Mouse (Mus musculus): Measurements from ENCODE around the gene Catsperd. TPM values are rescaled to one million over a fixed set of nuclear protein-coding genes. Genes with fewer than 3 reads are reported as not detected.

Gene Catsperd
- polyA plus RNA-seq, 1 experiment, result 2.7 TPM

- Histone ChIP-seq H3K27ac (ENCODE audit: insufficient read depth, low read length) (no peak overlapping the region), H3K4me1 (ENCODE audit: control insufficient read depth, insufficient read depth, low read length) (peaks cover 6% of the 10 kb centered on the region), H3K4me3 (ENCODE audit: insufficient read depth, low read length) (no peak overlapping the region)
- TF ChIP-seq POLR2A (IDR thresholded peaks at IDR 0.05; ENCODE audit: extremely low read depth, insufficient read depth, low read length) (no peak), CTCF (IDR thresholded peaks at IDR 0.05; ENCODE audit: extremely low read depth, insufficient read depth, low read length) (no peak)
These were observed 34.2 kb upstream of the Catsperd start for GRCm38 (mm10) chr17:56593527-56594271.

- TF ChIP-seq CTCF (IDR thresholded peaks at IDR 0.05; ENCODE audit: extremely low read depth, insufficient read depth, low read length) (no peak), POLR2A (IDR thresholded peaks at IDR 0.05; ENCODE audit: extremely low read depth, insufficient read depth, low read length) (no peak)
- no peak overlapping the region for H3K4me3 ChIP-seq (ENCODE audit: insufficient read depth, low read length)
- H3K27ac ChIP-seq (ENCODE audit: insufficient read depth, low read length), result no peak overlapping the region
- H3K4me1 ChIP-seq (ENCODE audit: control insufficient read depth, insufficient read depth, low read length), result no peaks in the 10 kb centered on the region
These were observed 24.5 kb upstream of the Catsperd start for GRCm38 (mm10) chr17:56603186-56604069.

GRCm38 (mm10) chr17:56604070-56604380 is 23.9 kb upstream of the Catsperd start:
- Histone ChIP-seq H3K27ac (ENCODE audit: insufficient read depth, low read length) (no peak overlapping the region), H3K4me3 (ENCODE audit: insufficient read depth, low read length) (no peak overlapping the region), H3K4me1 (ENCODE audit: control insufficient read depth, insufficient read depth, low read length) (peaks cover 2% of the 10 kb centered on the region; the same call in 1 of the 2 replicates)
- TF ChIP-seq POLR2A (IDR thresholded peaks at IDR 0.05; ENCODE audit: extremely low read depth, insufficient read depth, low read length) (no peak), CTCF (IDR thresholded peaks at IDR 0.05; ENCODE audit: extremely low read depth, insufficient read depth, low read length) (no peak)

GRCm38 (mm10) chr17:56604422-56604821 is 23.5 kb upstream of the Catsperd start:
- peaks cover 2% of the 10 kb centered on the region; the same call in 1 of the 2 replicates for H3K4me1 ChIP-seq (ENCODE audit: control insufficient read depth, insufficient read depth, low read length)

GRCm38 (mm10) chr17:56605431-56605830 is 22.5 kb upstream of the Catsperd start:
- Histone ChIP-seq H3K4me1 (ENCODE audit: control insufficient read depth, insufficient read depth, low read length) (peaks cover 4% of the 10 kb centered on the region; the same call in 1 of the 2 replicates), H3K4me3 (ENCODE audit: insufficient read depth, low read length) (no peak overlapping the region), H3K27ac (ENCODE audit: insufficient read depth, low read length) (no peak overlapping the region)
- TF ChIP-seq CTCF (IDR thresholded peaks at IDR 0.05; ENCODE audit: extremely low read depth, insufficient read depth, low read length), result no peak
- TF ChIP-seq POLR2A (IDR thresholded peaks at IDR 0.05; ENCODE audit: extremely low read depth, insufficient read depth, low read length), result no peak; the same call in 1 of the 2 replicates

More at GRCm38 (mm10) chr17:56604422-56604821, 23.5 kb upstream of the Catsperd start:
- H3K4me3 ChIP-seq (ENCODE audit: insufficient read depth, low read length), result no peak overlapping the region
- TF ChIP-seq CTCF (IDR thresholded peaks at IDR 0.05; ENCODE audit: extremely low read depth, insufficient read depth, low read length), result no peak
- TF ChIP-seq POLR2A (IDR thresholded peaks at IDR 0.05; ENCODE audit: extremely low read depth, insufficient read depth, low read length), result no peak
- no peak overlapping the region for H3K27ac ChIP-seq (ENCODE audit: insufficient read depth, low read length)

GRCm38 (mm10) chr17:56607521-56608062 is 20.4 kb upstream of the Catsperd start:
- TF ChIP-seq POLR2A (IDR thresholded peaks at IDR 0.05; ENCODE audit: extremely low read depth, insufficient read depth, low read length), result no peak
- peaks cover 4% of the 10 kb centered on the region; the same call in 1 of the 2 replicates for H3K4me1 ChIP-seq (ENCODE audit: control insufficient read depth, insufficient read depth, low read length)
- H3K4me3 ChIP-seq (ENCODE audit: insufficient read depth, low read length), result no peak overlapping the region
- H3K27ac ChIP-seq (ENCODE audit: insufficient read depth, low read length), result no peak overlapping the region

GRCm38 (mm10) chr17:56608699-56609098 is 19.2 kb upstream of the Catsperd start:
- no peak overlapping the region for H3K27ac ChIP-seq (ENCODE audit: insufficient read depth, low read length)
- H3K4me3 ChIP-seq (ENCODE audit: insufficient read depth, low read length), result peak overlapping the region; percentile 55
- peaks cover 4% of the 10 kb centered on the region; the same call in 1 of the 2 replicates for H3K4me1 ChIP-seq (ENCODE audit: control insufficient read depth, insufficient read depth, low read length)
- no peak for TF ChIP-seq CTCF (IDR thresholded peaks at IDR 0.05; ENCODE audit: extremely low read depth, insufficient read depth, low read length)

- Histone ChIP-seq H3K4me1 (ENCODE audit: control insufficient read depth, insufficient read depth, low read length) (peaks cover 8% of the 10 kb centered on the region; the same call in 1 of the 2 replicates), H3K4me3 (ENCODE audit: insufficient read depth, low read length) (peak within 1 kb of the TSS; percentile 55), H3K27ac (ENCODE audit: insufficient read depth, low read length) (peak within 1 kb of the TSS; percentile 37)
- peak; percentile 27; the same call in 1 of the 2 replicates for TF ChIP-seq CTCF (IDR thresholded peaks at IDR 0.05; ENCODE audit: extremely low read depth, insufficient read depth, low read length)
- peak; percentile 94 for TF ChIP-seq POLR2A (IDR thresholded peaks at IDR 0.05; ENCODE audit: extremely low read depth, insufficient read depth, low read length)
These were observed 18.3 kb upstream of the Catsperd start, which contains the start of gene 2410015M20Rik for GRCm38 (mm10) chr17:56609452-56610171. 2410015M20Rik (minus strand) TSS chr17:56609771.

- TF ChIP-seq POLR2A (IDR thresholded peaks at IDR 0.05; ENCODE audit: extremely low read depth, insufficient read depth, low read length) (no peak), CTCF (IDR thresholded peaks at IDR 0.05; ENCODE audit: extremely low read depth, insufficient read depth, low read length) (no peak)
- Histone ChIP-seq H3K4me3 (ENCODE audit: insufficient read depth, low read length) (no peak overlapping the region), H3K4me1 (ENCODE audit: control insufficient read depth, insufficient read depth, low read length) (peaks cover 8% of the 10 kb centered on the region; the same call in 1 of the 2 replicates), H3K27ac (ENCODE audit: insufficient read depth, low read length) (no peak overlapping the region)
These were observed 16.6 kb upstream of the Catsperd start for GRCm38 (mm10) chr17:56611323-56611722.
